8 mouse cellular contexts compared by ENCODE assay signal in the genomic region with DNA sequence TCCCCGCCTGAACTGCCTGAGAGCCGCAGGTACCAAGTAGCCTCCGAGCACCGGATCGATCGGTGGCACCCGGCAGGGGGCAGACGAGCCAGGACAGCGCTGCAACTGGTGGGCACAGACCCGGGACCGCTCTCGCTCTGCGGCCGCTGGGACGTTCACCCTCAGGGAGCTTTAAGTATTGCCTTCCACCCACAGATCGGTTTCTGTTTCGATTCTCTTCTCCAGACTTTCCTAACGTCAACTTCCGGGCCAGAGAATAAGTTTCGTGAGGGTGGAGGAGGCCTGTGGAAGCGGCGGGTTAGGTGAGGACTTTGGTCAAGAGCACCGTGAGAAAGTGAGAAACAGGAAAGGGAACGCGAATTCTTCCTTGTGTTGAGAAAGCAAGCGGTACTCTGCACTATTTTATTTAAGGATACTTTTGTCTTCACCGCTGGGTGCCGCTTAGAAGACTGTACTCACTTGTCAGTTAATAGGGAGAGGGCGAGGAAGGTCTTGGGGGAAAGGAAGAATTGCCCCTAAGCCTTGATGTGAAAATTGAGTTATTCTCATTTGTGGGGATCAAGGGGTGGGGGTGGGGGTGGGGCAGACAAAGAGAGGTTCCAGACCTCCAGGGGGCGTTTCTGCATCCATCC. TPM values are rescaled to one million over a fixed set of nuclear protein-coding genes. Genes with fewer than 3 reads are reported as not detected.
DNase-seq lines count a peak whose midpoint lies in the region; ATAC-seq and TF ChIP-seq lines count a peak whose summit lies in the region.

Gene Ifih1 (minus strand): TSS at position 242 of the 632 bp plus-strand sequence.

- DNase-seq in B cell, adult 2 months, result peak; percentile 83 to 84
- DNase-seq in kidney, postnatal 10 days, result peak; percentile 80
- DNase-seq in lung, postnatal 4 days, result peak; percentile 79 to 80
- DNase-seq in retina, postnatal 1 day, result peak; percentile 81
- peak; percentile 50 for DNase-seq in urinary bladder, postnatal 25 days (ENCODE audit: low spot score)

- no peaks in the 10 kb centered on the region for H3K36me3 ChIP-seq in heart, embryonic 15.5 days

- H3K4me2 ChIP-seq in heart, embryonic 15.5 days, result peak within 1 kb of the TSS; percentile 65

- TF ChIP-seq POLR2A in embryonic fibroblast, embryonic 13.5 days (IDR thresholded peaks at IDR 0.05; ENCODE audit: low read depth, low read length), result peak; percentile 50

- peak within 1 kb of the TSS; percentile 52 for H3K4me3 ChIP-seq in embryonic fibroblast, embryonic 13.5 days (ENCODE audit: insufficient read depth, low read length)
- H3K4me3 ChIP-seq in heart, embryonic 15.5 days, result peak within 1 kb of the TSS; percentile 72

- H3K9me3 ChIP-seq in heart, embryonic 15.5 days (replicated peaks), result no peaks in the 10 kb centered on the region

- no peaks in the 10 kb centered on the region for H3K27me3 ChIP-seq in heart, embryonic 15.5 days

- under 1% methylated on average over 30 of the region's 30 CpGs for WGBS in heart, embryonic 15.5 days

- peak; percentile 27; the same call in 1 of the 2 replicates for TF ChIP-seq CTCF in embryonic fibroblast, embryonic 13.5 days (IDR thresholded peaks at IDR 0.05; ENCODE audit: borderline replicate concordance, insufficient read depth, low read length)

- H3K27ac ChIP-seq in embryonic fibroblast, embryonic 13.5 days (ENCODE audit: insufficient read depth, low read length), result peak within 1 kb of the TSS; percentile 50; the same call in 1 of the 2 replicates
- peak within 1 kb of the TSS; percentile 81 for H3K27ac ChIP-seq in heart, embryonic 15.5 days

- H3K9ac ChIP-seq in heart, embryonic 15.5 days, result peak within 1 kb of the TSS; percentile 67

- peaks cover 6% of the 10 kb centered on the region; the same call in 1 of the 2 replicates for H3K4me1 ChIP-seq in embryonic fibroblast, embryonic 13.5 days (ENCODE audit: control insufficient read depth, insufficient read depth, low read length)
- 0 out of 2 replicates have a peak, but pooled peaks cover 9% of the 10 kb centered on the region for H3K4me1 ChIP-seq in heart, embryonic 15.5 days (replicated peaks)

- peak; percentile 84 for ATAC-seq in activated CD4-positive, CD25-positive, alpha-beta regulatory T cell, adult 4 months
- ATAC-seq in heart, embryonic 15.5 days (replicated peaks; ENCODE audit: insufficient number of reproducible peaks, insufficient read depth, low FRiP score, low read depth), result peak; percentile 88; the same call in 1 of the 2 replicates

RNA-seq across cellular contexts. Expression of gene Ifih1, which starts in this region (rescaled TPM):
- 10 to 100 TPM; 25.1 to 32.1 TPM for polyA plus RNA-seq in activated CD4-positive, CD25-positive, alpha-beta regulatory T cell, adult 4 months (2017; shearing (Covaris generic))
- polyA plus RNA-seq in embryonic fibroblast, embryonic 13.5 days (2011; ENCODE audit: insufficient read length, low read depth, missing spikeins), result 9.2 and 10.8 TPM in 2 replicates
- 1.4 and 2.5 TPM in 2 replicates for polyA plus RNA-seq in heart, embryonic 15.5 days (2015; fragmentation: Nextera tagmentation; extraction: Ambion mirVana)

Comparison
In these comparisons a context has a peak if more than half of its experiments do, and no peak if none do; other contexts are left out.
1. Peak in every context shown above with its lines: DNase-seq, ATAC-seq, H3K4me3 ChIP-seq and H3K27ac ChIP-seq.